Mouse (Mus musculus) thymus, adult 2 months (tissue): ENCODE measurements at regions not wholly inside any gene's neighbourhood (a gene's known extent, or its start where the extent isn't known, plus 50 kb on each side); places are given as distances from the start of the nearest gene placed in this dataset.

Experiments used
- DNase-seq: peaks from one replicate; pipeline ENCODE4 v3.0.0; 2021
- H3K27ac ChIP-seq: fragments of 200-500 bp; 2 replicates; pipeline ENCODE4 v1.5.1; 2012; ENCODE audit warnings: low read length, control low read depth; ENCODE audit not compliant: control insufficient read depth, insufficient read depth
- H3K27me3 ChIP-seq: fragments of 200-500 bp; 2 replicates; pipeline ENCODE4 v1.6.1; 2012; ENCODE audit warnings: mild to moderate bottlenecking, low read length, moderate library complexity, mixed read lengths; ENCODE audit not compliant: control insufficient read depth, insufficient read depth
- H3K36me3 ChIP-seq: fragments of 200-500 bp; 2 replicates; pipeline ENCODE4 v1.6.1; 2012; ENCODE audit warnings: mild to moderate bottlenecking, low read length, moderate library complexity; ENCODE audit not compliant: control insufficient read depth, insufficient read depth
- H3K4me1 ChIP-seq: fragments of 200-500 bp; replicated peaks from 2 replicates; pipeline ENCODE4 v1.6.1; 2012; ENCODE audit warnings: low read length; ENCODE audit not compliant: control insufficient read depth, insufficient read depth
- H3K4me3 ChIP-seq: fragments of 200-500 bp; 2 replicates; pipeline ENCODE4 v1.5.1; 2012; ENCODE audit warnings: mild to moderate bottlenecking, low read length, control low read depth, moderate library complexity; ENCODE audit not compliant: control insufficient read depth, insufficient read depth
- CTCF ChIP-seq: fragments of 200-500 bp; IDR thresholded peaks from 2 replicates; pipeline ENCODE4 v1.5.1; 2012; ENCODE audit warnings: mild to moderate bottlenecking, control low read depth, low read length, moderate library complexity, borderline replicate concordance; ENCODE audit not compliant: control insufficient read depth, poor library complexity, insufficient read depth; ENCODE audit errors: extremely low read depth
- POLR2A ChIP-seq: fragments of 200-500 bp; IDR thresholded peaks from 2 replicates; pipeline ENCODE4 v1.6.1; 2012; ENCODE audit warnings: mild to moderate bottlenecking, low read length, control low read depth, moderate library complexity; ENCODE audit not compliant: control insufficient read depth, poor library complexity, insufficient read depth; ENCODE audit errors: extremely low read depth
- WGBS: fragments of 180-500 bp; shearing (Covaris S2); methylation state at CpG from one replicate; pipeline ENCODE4 v1.1.7; 2018; 5-methylcytosine and 5-hydroxymethylcytosine counted together

DNA sequence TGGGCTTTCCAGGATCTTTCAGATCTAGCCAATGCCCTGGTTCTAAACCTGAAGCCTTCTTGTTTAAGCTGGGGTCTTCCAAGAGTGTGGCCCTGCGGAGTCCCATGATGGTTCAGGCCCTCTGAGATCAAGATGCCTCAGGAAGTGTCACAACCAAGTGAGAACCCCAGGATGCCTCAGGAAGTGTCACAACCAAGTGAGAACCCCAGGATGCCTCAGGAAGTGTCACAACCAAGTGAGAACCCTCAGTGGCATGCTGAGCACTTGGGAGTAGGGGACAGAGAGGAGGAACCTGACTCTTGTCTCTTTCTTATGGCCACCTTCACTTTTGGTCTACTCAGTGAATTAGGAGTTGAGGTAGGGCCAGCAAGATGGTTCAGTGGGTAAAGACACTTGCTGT lies 114.9 kb upstream of the Zc3h12a start:
- WGBS: 50% methylated on average over 1 of the region's 1 CpGs
- no peaks in the 10 kb centered on the region for H3K27me3 ChIP-seq
- H3K4me1 ChIP-seq: no peaks in the 10 kb centered on the region
- H3K4me3 ChIP-seq: no peak overlapping the region
- no peaks in the 10 kb centered on the region for H3K36me3 ChIP-seq
- TF ChIP-seq POLR2A (no peak), CTCF (no peak)
- DNase-seq: no peak
- H3K27ac ChIP-seq: no peak overlapping the region

- no peak overlapping the region for H3K4me3 ChIP-seq
- H3K27ac ChIP-seq: no peak overlapping the region
- H3K36me3 ChIP-seq: no peaks in the 10 kb centered on the region
- 36% methylated on average over 7 of the region's 7 CpGs for WGBS
- no peaks in the 10 kb centered on the region for H3K4me1 ChIP-seq
- TF ChIP-seq POLR2A: no peak
- H3K27me3 ChIP-seq: no peaks in the 10 kb centered on the region
- DNase-seq: no peak
Measured at GRCm38 (mm10) chr4:125241577-125242262, 114.1 kb upstream of the Zc3h12a start.

- TF ChIP-seq POLR2A (no peak), CTCF (no peak)
- peak; percentile 9 for DNase-seq
- 53% methylated on average over 12 of the region's 12 CpGs for WGBS
- Histone ChIP-seq H3K27me3 (no peaks in the 10 kb centered on the region), H3K4me1 (no peaks in the 10 kb centered on the region), H3K27ac (no peak overlapping the region), H3K4me3 (no peak overlapping the region), H3K36me3 (no peaks in the 10 kb centered on the region)
Measured at GRCm38 (mm10) chr4:125231711-125232260, 104.1 kb upstream of the Zc3h12a start.

GRCm38 (mm10) chr4:125227194-125227593 lies 99.6 kb upstream of the Zc3h12a start:
- no peaks in the 10 kb centered on the region for H3K4me1 ChIP-seq
- no peak overlapping the region for H3K27ac ChIP-seq
- H3K4me3 ChIP-seq: no peak overlapping the region
- no peaks in the 10 kb centered on the region for H3K27me3 ChIP-seq
- WGBS: 94% methylated on average over 6 of the region's 6 CpGs
- no peak for TF ChIP-seq CTCF
- no peak for TF ChIP-seq POLR2A
- DNase-seq: no peak
- no peaks in the 10 kb centered on the region for H3K36me3 ChIP-seq

GRCm38 (mm10) chr4:125222922-125223321 lies 95.3 kb upstream of the Zc3h12a start:
- no peak for TF ChIP-seq POLR2A
- Histone ChIP-seq H3K27ac (no peak overlapping the region), H3K27me3 (no peaks in the 10 kb centered on the region), H3K36me3 (no peaks in the 10 kb centered on the region), H3K4me1 (no peaks in the 10 kb centered on the region), H3K4me3 (no peak overlapping the region)
- 28% methylated on average over 6 of the region's 6 CpGs for WGBS
- DNase-seq: no peak

DNA sequence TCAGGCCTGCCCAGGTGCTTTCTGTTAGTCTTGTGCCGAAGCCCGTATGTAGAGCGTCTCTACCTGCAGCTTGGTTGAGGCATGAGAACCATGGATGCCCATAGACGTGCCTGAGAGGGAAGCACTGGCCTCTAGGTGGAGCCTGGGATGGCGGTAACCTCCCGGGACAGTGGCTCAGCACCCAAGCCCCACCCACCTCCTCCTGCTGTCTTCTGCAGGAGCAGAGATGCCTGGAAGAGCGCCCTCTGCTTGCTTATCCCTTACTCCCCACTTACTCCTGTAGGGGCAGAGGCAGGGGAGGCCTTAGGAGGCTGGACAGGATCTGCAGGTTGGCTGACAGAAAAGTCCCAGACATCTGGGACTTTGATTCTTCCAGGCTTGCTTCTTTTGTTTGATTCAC lies 92.7 kb upstream of the Zc3h12a start:
- TF ChIP-seq CTCF (0 out of 2 replicates have a peak, but pooled peaks have one; percentile 20), POLR2A (no peak)
- Histone ChIP-seq H3K36me3 (no peaks in the 10 kb centered on the region), H3K27ac (no peak overlapping the region), H3K4me1 (no peaks in the 10 kb centered on the region), H3K4me3 (no peak overlapping the region), H3K27me3 (no peaks in the 10 kb centered on the region)
- peak; percentile 3 for DNase-seq
- WGBS: 34% methylated on average over 7 of the region's 7 CpGs

DNA sequence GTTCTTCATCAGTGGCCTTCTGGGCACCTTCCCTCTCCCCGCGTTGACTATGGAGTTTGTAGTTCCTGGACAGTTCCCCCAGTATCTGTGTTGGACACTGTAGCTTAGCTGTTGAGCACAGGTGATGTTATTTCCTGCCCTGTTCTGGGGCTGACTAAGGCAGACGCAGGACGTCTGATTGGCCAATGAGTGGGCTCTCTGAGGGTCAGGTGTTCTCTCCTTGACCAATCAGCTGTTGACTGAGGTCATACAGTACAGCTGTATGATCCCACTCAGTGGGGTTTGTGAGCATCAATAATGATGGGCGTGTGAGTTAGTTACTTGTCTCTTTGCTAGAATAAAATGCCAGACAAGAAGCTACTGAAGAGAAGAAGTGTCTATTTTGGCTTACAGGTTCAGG lies 91.6 kb upstream of the Zc3h12a start:
- H3K27me3 ChIP-seq: no peaks in the 10 kb centered on the region
- H3K4me3 ChIP-seq: no peak overlapping the region
- H3K27ac ChIP-seq: no peak overlapping the region
- no peaks in the 10 kb centered on the region for H3K36me3 ChIP-seq
- 76% methylated on average over 5 of the region's 5 CpGs for WGBS
- no peak for TF ChIP-seq POLR2A
- TF ChIP-seq CTCF: no peak
- DNase-seq: no peak
- H3K4me1 ChIP-seq: no peaks in the 10 kb centered on the region
